Mouse (Mus musculus): ENCODE measurements at regions not wholly inside any gene's neighbourhood (a gene's known extent, or its start where the extent isn't known, plus 50 kb on each side); places are given as distances from the start of the nearest gene placed in this dataset.

GRCm38 (mm10) chr19:23089081-23089480 lies 51.9 kb upstream of the Klf9 start:
- TF ChIP-seq CTCF (IDR thresholded peaks at IDR 0.05; ENCODE audit: insufficient read depth, low read depth, low read length), result no peak
- TF ChIP-seq POLR2A (IDR thresholded peaks at IDR 0.05; ENCODE audit: insufficient read depth, low read depth, low read length), result no peak
